Mouse (Mus musculus): ENCODE data around the gene Papolb. TPM values are rescaled to one million over a fixed set of nuclear protein-coding genes. Genes with fewer than 3 reads are reported as not detected.

Gene Papolb
- total RNA-seq, 2 experiments from 2014 or later, result 0.81 to 0.91 TPM

GRCm38 (mm10) chr5:142520360-142520759, 9.5 kb downstream of the Papolb start:
- DNase-seq (ENCODE audit: low spot score in 2 of 2), result no peak

GRCm38 (mm10) chr5:142518973-142519372, 10.9 kb downstream of the Papolb start:
- DNase-seq (ENCODE audit: low spot score in 2 of 2), result peak; percentile 18 to 42

DNA sequence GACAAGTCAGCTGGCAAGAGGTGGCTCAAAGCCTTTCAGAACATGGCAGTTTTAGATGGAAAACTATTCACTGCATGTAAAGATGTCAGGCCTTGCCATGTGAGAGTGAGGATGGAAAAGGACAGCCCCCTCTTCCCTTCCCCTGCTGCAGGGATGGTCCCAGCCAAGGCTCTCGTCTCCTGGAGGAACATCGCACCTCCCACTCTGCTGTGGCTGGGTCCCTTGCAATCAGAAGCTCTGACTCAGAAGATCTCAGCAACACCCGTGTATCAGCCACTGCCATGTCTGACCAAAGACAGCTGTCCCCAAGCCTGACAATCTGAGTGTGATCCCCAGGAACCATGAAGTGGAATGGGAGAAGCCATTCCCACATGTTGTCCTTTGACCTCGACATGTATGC, 17.8 kb downstream of the Papolb start:
- peak; percentile 30 to 46 for DNase-seq (ENCODE audit: low spot score in 2 of 2)

DNA sequence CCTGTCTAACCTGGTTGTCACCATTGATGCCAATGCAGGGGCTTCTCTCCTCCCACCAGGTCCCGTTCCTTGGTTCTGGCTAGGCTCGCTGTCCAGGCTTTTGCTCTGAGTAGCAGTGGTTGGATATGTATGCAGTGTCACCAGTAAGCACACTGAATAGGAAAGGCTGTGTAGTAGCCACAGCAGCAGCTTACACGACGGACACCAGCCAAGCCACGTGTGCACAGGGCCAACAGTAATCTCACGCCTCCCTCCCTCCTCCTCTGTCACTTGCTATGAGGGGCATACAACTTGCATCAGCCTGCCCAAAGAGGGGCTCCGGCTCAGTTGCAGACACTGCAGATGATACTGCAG, 19.8 kb downstream of the Papolb start:
- no peak for DNase-seq (ENCODE audit: low spot score in 2 of 2)

GRCm38 (mm10) chr5:142509141-142510060, 20.5 kb downstream of the Papolb start:
- no peak for DNase-seq (ENCODE audit: low spot score in 2 of 2)

DNA sequence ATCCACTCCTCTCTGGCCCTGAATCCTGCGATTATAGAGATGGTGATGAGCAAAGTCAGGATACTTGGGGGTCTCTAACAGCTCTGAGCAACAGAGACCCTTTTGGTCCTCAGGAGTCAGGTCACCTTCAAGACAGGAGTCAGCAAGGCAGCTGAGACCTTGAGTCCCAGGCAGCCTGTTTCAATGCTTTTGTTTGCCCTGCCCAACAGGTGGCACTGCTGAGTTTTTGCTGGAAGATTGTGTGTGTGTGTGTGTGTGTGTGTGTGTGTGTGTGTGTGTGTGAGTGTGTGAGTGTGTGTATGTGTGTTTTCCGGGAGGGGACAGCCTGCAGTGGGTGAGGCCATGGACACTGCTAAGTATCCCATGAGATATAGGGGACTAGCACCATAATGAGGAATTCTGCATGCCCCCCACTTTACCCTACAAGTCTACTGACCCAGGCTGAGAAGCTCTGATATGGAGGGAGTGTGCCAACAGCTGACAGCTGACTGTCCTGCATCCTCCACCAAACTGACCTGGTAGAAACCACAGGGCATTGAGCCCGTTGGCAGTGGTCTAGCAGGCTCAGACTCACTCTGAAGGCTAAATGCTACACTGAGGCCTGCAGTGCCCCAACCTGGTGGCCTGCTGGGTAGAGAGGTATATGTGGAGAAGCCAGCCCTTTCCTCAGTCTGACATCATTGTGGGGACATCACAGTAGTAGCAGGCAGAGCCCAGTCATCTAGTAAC, 24.0 kb downstream of the Papolb start:
- DNase-seq (ENCODE audit: low spot score in 2 of 2), result no peak

GRCm38 (mm10) chr5:142504175-142504574, 25.7 kb downstream of the Papolb start:
- peak in 1 of 2 experiments; percentile 48 for DNase-seq (ENCODE audit: low spot score in 2 of 2)

DNA sequence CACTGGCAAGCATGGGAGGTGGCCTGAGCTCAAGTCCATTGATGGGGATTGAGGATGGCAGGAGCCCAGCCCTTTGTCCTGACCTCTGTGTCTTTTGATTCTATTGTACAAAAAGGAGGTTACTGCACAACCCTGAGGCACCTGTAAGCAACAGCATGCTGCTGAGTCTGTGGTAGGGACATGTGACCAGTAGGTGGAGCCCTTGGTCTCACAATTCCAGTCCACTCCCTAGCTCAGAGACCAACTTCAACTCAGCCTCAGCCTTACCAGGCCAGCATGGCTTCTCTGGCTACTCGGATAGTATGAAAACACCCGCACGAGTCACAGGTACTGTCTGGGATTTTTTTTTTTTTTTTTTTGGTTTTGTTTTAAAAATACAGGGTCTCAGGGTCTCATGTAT, 27.5 kb downstream of the Papolb start:
- peak; percentile 77 to 86 for DNase-seq (ENCODE audit: low spot score in 2 of 2)

- no peak for DNase-seq (ENCODE audit: low spot score in 2 of 2)
These were observed 29.0 kb downstream of the Papolb start for GRCm38 (mm10) chr5:142500918-142501317.

DNA sequence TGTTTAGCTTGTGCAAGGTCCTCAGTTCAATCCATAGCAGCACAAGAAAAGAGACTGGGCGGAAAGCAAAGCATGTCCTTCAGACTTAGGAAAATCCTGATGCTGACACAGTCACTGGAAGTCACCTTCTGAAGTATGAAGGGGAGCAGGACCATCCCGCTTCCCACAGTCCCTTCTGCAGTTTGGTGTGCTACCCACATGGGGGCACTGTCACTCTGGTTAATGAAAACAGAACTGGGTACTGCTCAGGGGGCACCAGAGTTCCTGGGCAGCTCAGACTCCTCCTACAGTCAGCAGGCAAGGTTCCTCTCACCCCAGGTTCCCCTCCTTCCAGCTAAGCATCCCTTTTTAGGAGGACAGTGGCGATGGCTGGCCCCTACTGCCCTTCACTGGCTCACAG, 30.9 kb downstream of the Papolb start:
- DNase-seq (ENCODE audit: low spot score in 2 of 2), result peak in 1 of 2 experiments; percentile 47

DNA sequence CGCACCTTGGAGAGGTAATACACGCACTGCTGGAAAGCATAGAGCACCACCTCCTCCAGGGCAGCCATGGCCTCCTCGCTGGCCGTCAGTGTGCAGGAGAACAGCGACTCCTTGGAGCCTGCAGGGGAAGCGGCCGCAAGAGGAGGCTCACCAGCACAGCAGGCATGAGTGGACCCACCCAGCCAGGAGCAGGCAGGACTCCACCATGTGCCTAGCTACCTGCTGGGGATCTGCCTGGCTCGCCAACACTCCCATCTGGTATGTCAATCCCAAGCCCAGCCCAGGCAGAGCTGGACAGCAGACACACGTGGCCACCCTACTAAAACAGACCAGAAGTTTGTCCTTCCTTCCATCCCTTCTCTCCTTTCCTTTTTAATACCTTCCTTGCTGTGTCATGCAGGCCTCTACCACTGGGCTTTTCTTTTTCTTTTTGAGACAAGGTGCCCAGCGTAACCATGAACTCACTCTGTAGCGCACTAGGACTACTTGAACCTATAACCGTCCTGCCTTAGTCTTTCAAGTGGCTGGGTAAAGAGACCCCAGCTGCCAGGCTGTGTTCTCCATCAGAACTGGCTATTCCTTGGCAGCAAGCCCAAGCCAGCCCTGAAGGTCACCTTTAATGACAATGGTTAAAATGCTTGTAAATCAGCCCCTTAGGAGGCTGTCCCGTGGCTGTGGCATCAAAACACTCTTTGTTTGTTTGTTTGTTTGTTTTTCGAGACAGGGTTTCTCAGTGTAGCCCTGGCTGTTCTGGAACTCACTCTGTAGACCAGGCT, 34.4 kb downstream of the Papolb start:
- no peak for DNase-seq (ENCODE audit: low spot score in 2 of 2)

DNA sequence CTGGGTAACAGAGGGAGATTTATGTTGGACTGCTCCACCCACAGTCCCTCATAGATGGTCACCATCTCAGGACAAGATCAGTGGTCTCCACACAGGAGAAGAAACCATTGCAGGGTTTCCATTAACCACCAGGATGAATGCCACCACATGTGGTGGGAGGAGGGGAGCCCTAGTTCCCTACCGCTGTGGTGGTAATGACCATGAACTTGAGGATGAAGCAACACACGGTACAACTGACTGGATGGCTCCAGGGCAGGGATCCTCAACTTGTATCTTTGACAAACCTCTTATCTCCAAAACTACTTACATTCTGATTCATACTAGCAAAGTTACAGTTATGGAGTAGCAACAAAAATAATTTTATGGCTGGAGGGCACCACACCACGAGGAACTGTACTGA, 36.6 kb downstream of the Papolb start:
- no peak for DNase-seq (ENCODE audit: low spot score in 2 of 2)

DNA sequence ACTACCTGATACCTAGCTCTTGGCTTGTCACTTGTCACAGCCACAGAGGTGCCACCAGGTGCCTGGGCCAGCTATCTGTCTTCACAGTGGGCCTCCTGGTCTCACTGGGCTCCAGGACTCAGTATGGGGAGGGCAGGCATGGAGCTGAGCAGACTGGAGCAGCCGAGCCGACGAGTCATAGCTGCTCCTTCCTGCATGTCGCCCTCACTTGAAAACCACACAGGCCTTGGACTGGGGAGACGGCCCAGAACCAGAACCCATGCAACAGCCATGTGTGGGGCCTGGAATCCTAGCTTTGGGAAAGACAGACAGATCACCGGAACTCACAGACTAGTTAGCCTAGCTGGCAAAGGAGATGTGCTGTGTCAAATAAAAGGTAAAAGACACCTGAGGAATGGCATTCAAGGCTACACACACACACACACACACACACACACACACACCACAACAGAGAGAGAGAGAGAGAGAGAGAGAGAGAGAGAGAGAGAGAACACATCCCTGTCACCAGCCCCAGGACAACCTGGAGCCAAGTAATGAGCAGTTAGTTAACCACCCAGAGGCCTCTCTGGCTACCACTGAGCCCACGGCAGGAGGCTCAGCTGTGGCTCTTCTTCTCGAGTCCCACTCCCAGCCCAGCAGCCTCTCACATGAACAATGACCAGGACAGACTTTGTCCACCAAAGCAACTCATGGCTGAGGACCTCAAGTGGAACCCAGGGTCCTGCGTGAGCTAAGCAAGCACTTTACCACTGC, 39.7 kb downstream of the Papolb start:
- DNase-seq (ENCODE audit: low spot score in 2 of 2), result no peak

DNA sequence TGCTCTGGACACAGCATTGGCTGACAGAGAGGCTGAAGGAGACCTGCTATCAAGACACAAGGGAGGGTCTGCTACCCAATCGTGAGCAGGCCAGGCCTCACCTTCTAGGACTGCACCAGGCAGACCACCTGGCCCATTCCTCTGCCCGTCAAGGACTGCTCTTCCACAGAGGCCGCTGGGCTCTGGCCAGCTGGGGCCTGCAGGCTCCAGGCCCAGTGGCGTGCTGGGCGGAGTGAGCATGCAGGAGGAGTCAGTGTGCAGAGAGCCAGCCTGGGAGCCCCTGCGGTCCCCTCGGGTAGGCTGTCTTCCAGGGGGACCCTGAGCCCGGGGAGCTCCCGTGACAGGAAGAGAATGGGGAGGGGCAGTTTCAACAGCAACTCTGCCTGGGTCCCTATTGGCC, 43.2 kb downstream of the Papolb start:
- no peak for DNase-seq (ENCODE audit: low spot score in 2 of 2)

GRCm38 (mm10) chr5:142483581-142483980, 46.3 kb downstream of the Papolb start:
- no peak for DNase-seq (ENCODE audit: low spot score in 2 of 2)

- DNase-seq (ENCODE audit: low spot score in 2 of 2), result no peak
These were observed 47.4 kb downstream of the Papolb start for GRCm38 (mm10) chr5:142482512-142482911.

- DNase-seq (ENCODE audit: low spot score in 2 of 2), result peak; percentile 79 to 89
These were observed 50.9 kb downstream of the Papolb start for GRCm38 (mm10) chr5:142478829-142479435.

- DNase-seq (ENCODE audit: low spot score in 2 of 2), result no peak
These were observed 51.8 kb downstream of the Papolb start for GRCm38 (mm10) chr5:142477866-142478615.

DNA sequence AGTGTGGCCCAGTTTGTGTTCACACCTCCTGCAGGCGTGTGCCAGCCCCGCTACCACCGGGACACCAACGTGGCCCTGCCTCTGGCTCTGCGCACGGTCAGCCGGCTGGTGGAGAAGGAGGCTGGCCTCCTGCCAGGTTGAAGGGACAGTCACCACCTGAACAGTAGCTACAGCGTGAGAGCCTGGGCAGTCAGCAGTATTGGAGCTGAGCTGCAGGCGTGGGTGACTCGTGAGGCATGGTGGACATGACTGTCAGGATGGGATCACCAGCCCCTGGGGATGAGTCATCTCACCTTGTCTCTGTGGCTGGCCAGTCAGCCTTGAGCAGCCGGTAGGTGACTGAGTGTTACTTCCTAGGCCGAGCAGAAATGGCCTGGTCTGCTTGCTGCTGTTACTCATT, 52.5 kb downstream of the Papolb start:
- no peak for DNase-seq (ENCODE audit: low spot score in 2 of 2)

Measured in left cerebral cortex, adult 18-20 months (tissue).